Mouse (Mus musculus): ENCODE measurements around the gene Entpd5. TPM values are rescaled to one million over a fixed set of nuclear protein-coding genes. Genes with fewer than 3 reads are reported as not detected.
A peak's percentile ranks its signal among the peaks of the same experiment; 100 is the strongest.
"Not testable (repeated sequence)": the region's sequence is repeated elsewhere in the genome, so short reads cannot be mapped to it uniquely, and the experiment has no call there.

The Entpd5 gene
- total RNA-seq, 2 experiments from 2014 or later = 8.0 to 9.7 TPM

DNA sequence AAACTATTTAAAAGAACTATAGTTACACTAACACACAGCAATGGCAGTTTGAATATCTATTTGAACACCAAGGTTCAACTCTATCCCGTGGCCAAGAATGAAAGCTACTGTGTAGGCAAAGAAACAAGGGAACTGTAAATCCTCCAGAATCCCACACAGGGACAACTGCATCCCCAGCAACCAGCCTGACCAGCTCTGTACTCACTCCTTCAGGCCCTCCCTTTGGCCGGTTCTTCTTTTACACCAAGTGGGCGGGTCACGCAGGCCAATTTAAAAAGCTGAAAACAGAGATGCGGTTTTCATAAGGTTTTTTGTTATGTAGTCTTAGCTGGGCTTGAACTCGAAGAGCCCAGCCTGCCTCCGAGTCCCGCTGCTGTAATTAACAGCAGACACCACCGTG lies 9.7 kb downstream of the Entpd5 start:
- DNase-seq = no peak

DNA sequence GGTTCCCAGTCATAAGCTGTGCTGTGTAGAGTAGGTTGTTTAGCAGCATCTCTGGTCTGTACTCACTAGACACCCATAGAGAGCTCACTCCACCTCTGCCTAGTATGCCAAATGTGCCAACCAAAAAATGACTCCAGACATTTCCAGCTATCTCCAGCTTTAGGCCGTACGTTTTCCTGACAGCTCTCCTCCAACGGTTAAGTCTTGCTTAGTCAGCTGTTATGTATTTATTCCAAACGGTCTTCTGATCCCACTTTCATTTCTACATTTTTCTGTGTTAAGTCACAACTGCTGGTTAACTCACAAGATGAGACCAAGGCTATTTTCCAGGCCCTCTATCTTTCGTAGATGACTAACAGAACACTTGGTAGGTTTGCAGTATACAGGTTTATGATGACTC lies 10.2 kb downstream of the Entpd5 start:
- DNase-seq = no peak

DNA sequence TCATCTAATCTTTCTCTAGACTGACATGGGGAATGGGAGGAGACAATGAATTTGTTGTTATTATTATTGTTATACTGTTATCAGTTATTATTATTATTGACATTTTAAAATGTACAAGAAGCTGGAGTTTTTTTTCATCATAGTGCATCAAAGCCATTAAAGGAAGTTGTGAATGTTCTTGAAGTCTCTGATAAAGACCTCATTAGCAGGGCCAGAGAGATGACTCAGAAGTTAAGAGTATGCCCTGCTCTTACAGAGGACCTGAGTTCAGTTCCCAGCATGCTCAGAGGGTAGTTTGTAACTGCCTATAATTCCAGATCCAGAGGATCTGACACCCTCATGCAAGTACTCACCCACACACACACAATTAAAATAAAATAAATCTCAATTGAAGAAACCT lies 11.1 kb downstream of the Entpd5 start:
- DNase-seq = no peak

DNA sequence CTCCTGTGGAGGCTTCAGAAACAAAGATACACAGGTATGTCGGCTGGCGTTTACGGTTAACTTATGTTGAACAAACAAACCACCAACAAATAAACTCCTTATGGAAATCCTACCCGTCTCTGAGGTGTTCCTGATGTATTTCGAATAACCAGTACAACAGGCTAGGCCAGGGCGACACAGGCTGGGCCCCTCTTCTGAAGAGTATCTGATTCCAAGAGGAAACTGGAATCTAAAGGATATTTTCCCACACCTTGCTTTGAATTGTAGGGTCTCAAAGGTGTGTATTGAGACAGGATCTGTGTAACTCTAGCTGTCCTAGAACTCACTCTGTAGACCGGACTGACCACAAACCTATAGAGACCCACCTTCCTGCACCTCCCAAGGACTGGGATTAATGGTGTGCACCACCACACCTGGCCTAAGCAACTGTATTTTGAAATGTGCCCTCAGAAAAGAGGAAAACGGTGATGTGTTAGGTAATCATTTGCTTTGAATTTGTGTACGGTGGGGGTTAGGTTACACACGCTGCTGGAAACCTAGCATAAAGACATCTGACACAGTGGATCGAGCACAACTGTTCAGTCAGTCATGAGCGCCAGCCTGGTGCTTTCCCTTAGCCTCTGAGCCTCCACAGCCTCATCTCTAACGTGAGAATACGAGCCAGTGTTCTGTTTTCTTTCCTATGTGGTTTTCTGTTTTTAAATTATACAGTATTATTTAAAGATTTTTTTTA lies 11.7 kb downstream of the Entpd5 start:
- no peak for DNase-seq

DNA sequence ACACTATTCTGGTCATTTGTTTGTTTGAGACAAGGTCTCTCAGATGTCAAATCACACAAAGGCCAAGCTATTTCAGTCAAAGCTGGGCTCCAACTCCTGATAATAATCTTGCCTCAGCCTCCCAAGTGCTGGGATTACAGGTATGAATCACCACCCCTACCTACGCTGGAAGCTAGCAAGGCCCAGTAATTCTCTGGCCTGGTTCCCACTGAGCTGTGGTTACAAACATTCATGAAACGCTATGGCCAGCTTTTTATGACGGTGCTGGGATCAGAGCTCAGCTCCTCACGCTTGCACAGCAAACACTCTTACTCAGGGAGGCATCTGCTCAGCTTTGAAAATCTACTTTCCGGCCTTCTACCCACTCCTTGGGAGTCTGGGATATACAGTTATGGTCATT lies 15.0 kb downstream of the Entpd5 start:
- no peak for DNase-seq

DNA sequence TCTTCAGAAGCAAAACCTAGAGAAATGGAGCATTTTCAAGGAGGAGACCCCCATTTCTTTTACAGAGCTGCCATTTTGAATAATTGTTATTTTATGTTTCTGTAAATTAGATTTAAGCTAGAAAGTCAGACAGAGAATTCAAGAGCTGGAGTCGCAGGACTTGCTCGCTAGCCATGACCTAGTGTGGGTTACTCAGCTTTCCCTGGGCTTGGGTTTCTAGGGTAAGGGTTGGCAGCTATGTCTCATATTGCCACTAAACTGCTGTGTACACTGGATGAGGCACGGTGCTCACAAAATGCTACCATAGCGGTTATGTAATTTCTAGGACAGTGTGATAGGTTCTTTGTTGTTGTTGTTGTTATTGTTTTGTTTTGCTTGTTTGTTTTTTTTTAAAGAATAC lies 16.1 kb downstream of the Entpd5 start:
- DNase-seq = no peak

DNA sequence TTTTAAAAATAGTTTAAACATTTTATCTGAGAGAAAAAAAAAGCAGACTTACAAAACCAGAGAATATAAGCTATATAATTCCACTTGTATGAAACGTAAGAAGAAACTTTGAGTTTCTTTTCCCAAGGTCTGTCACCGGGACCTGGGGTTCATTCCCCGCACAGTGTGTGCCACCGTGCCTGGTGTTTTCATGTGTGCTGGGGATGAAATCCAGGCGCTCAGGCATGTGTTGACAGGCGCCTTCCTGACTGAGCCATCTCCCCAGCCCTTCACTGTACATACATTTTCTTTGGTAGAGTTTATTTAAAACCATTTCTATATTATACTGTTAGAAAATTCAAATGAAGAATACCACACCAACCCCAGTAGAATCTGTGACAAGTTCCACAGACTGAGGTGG lies 18.5 kb downstream of the Entpd5 start:
- DNase-seq = no peak

DNA sequence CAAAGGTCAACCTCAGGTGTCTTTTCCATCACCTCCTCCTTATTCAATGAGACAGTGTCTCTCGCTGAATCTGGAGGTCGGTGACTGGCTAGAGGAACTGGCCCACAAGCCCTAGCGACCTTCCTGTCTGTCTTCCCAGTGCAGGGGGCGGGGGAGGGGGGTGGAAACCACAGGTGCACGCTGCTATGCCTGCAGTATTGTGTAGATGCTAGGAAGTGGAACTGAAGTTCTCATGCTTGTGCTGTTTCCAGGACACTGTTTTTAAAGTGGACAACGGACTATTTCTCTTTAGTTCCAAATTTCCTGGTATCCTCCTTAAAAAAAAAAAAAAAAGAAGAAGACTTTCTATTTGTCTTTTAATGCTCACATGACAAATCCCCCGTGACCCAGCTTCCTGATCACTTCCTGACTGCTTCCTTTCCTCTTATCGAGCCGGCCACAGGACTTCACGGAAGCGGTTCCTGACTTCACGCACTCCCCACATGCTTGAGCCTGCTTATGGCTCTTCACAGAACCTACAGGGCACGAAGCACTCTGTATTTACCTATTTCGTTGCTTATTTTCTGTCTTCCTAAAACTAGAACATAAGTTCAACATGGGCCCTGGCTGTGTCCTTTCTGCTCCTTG lies 19.9 kb downstream of the Entpd5 start:
- no peak for DNase-seq

DNA sequence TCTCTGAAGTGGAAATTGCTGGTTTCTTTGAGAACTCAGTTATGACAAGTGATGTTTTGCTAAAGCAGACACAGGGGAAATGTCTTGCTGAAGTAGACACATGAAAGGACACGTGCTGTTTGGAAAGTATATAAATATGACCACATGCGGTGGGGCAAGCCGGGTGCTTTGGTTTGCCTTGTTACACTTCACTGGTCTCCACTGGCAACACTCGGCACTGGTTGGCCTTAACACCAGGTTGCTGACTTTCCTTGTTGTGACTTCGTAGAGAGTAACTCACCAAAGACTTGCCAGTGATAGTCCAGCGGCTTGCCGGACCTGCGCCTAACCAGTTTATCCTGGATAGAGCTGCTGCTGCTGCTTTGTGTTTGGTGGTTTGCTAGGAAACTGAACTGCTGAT lies 20.7 kb downstream of the Entpd5 start:
- no peak for DNase-seq

DNA sequence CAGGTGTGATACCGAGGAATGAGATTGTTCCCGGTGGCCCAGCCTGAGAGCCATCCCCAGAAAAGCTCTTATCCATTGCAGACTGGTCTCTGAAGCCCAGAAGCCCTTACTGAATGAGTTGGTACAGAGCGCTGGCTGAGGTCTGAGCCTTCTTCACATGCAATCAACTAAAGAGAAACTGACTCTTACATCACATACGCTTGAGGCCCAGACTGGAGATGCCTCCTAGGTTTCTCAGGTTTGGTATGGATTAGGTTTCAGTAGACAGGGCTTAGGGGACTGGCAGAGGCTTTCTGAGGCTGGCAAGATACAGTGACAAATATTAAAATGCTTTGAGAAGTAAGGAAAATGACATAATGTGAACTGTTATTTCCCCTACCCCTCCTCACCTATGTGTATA lies 23.4 kb downstream of the Entpd5 start:
- DNase-seq = no peak

DNA sequence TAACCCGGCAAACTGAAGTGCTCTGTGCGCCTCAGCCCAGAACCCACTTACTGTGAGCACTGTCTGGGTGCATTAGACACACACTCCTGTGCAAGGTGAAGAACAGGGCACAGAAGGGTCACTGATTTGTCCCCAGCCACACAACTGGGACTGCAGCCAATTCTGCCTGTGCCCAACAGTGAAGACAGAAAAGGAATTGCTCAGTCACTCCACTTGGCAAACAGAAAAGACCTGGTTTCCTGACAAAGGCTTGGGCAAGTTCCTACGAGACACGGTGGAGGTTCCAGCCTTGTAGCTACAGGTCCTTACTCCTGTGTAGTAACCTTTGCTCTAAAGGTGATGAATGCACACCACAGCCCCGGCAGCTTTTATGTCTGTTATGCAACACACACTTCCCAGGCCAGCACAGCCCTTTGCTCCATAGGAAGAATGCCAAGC lies 24.2 kb downstream of the Entpd5 start:
- DNase-seq = no peak

DNA sequence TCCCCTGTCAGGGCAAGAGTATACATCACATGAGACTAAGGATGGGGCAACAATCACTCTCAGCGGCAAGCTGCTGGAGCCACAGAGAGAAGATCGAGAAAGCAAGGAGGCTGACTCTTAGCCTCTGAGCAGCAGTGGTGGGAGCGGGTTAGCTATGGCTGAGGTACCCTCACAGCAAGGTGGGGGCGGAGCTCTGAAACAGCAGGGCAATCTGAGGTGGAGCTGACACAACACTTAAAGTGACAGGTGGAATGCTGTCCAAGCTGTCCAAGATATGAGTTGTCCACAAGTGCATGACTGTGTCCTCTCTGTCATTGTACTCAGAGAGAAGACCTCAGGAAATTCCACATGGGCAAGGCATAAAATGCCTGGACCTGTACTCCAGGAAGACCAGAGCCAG lies 26.5 kb downstream of the Entpd5 start:
- DNase-seq = no peak

DNA sequence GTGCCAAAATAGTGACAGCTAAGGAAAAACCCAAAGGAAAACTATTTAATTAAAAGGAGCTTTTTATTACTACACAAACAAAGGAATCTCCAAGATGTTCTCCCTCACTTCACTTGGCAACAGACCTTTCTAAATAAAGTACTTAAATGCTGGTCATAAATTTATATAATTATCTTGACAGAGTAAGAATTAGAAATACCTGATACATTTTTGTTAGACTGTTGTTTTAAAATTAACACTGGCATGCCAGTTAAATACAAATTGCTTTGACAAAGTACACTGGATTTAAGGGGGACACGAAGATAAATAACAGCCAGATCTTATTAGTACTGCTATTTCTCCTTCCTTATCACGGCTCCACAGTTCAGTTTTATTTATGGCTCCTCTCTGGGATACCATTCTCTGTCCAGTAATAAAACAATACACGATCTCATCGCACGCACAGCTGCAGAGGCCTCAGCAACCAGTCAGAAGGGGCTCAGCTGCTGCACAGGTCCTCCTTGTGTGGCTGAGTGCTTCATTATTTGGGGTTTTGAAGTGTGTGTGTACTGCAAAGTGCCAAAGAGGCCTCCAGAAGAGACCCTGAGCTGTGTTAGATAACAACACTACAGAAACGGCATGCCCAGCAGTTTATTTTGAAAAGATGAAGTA lies 34.9 kb downstream of the Entpd5 start:
- DNase-seq = no peak

DNA sequence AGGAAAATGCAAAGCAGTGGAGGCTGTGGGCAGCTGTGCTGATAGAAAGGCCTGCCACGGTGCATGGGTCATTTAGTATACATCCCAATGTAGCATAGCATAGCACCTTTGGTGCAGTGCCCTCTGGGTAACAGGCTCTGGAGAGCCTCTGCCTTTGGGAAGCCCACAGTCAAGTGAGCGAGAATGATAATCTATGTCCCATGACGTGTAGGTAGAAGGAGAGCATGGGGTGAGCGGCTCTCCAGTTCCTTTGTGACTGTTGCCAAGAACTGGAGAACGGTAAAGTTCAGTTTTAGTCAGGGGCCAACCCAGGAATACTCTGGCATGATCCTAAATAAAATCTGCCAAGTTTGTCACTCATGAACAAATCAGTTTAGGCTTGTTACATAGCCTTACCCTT lies 37.2 kb downstream of the Entpd5 start:
- no peak for DNase-seq

DNA sequence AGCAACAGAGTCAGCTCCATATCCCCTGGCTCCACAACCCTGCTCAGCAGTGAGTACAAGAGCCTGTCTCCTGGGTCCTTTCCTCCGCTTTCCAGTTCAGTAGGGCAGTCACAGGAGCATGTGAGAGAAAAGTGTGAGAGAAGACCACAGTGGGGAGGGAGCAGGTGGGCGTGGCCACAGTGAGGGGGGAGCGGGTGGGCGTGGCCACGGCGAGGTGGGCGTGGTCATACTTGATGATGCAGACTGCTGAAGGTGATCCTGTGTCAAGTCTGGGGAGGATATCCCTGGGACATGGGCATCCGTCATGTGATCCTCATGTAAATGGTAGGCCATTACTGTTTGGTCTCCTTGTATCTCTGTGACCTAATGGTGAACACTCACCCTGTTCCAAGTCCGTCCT lies 41.9 kb downstream of the Entpd5 start:
- DNase-seq = no peak

DNA sequence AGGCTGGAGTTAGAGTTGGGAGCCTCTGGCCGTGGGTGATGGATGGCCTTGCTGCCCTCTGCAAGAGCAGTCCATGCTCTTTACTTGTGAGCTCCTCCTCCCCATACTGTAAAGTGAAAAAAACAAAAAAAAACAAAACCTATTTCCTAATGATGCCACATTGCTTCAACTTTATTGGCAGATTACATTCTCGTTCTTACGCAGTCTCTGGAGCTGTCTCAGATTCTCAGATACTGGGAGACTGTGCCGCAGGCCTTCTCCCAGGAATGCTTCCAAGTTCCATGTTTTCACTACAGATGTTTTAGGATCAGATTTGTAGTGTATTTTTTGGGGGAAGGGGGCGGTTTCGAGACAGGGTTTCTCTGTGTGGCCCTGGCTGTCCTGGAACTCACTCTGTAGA lies 43.7 kb downstream of the Entpd5 start:
- DNase-seq = no peak

DNA sequence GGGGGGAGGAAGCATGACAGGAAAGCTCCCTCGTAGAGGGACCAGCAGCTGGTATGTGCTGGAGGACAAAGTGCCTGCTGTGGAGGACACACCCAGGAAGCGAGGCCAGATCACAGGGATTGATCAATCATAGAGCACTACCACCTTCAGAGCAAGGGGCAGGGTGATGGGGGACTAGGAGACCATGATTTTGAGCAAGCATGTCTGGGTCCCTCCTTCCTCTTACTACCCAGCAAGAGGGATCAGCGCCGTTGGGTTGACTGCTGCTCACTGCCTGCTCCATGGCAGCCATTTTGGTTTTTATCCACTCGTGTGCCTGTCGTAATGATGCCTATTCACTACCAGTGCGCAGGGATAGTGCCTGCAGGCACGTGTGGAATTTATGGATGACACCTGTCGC lies 44.5 kb downstream of the Entpd5 start:
- no peak for DNase-seq

DNA sequence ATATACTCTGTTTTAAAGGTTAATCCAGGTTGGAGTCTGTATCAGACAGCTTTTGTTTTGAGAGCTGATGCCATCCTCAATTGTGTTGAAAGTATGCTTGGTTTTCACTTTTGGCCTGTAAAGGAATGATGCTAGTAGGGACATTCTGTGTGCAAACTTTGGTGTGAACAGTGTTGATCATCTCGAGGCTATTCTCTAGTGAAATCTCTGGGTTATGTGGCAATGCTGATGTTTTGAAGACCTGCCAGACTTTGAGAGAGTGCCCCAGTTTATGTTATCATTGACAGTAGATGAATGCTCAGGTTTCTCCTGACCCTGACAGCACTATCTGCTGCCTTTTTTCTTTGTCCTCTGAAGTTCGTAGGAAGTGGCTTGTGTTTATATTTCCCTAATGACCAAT lies 46.0 kb downstream of the Entpd5 start:
- no peak for DNase-seq

DNA sequence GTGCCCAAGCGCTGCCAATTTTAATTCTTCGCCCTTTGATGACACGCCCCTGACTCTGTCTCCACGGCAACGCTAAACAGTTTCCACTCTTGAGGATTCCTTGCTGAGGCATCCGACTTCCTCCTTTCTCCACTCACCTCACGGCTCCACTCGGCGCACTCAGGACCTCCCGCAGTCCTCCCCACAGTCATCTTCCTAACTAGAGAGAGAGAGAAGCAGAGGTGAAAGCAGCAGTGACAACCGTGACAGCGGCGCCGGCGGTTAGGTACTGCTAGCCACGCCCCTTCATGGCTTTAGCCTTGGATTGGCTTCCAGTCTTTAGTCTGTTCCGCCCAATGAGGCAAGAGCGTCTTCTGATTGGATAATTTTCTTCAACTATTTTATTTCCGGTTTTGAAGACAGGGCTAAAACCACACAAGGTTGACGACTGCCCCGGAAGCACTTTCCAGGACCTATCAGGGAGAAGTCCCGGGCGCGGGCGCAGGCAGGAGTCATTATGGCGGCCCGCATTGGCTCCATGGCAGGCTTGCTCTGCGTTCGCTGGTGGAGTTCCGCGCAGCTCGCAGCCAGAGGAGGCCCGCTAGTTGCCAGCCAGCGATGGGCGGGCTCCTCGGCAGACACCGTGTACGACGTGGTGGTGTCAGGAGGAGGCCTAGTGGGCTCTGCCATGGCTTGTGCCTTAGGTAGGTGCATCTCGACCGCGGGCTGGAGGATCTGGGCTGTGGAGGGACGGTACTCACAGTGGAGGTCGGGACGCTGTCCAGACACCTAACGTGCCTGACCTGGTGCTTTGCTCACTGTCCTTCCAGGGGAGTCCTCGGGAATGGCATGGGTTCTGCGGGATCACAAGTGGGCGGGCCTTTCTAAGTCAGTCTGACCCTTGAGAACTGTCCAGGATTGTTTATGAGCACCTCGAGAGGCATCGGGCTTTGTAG lies 47.0 kb downstream of the Entpd5 start, which contains the start of the genes Coq6 and Fam161b:
Coq6 (plus strand) TSS at position 103 of the 935 bp plus-strand sequence.
Fam161b (minus strand) TSS at position 279 of the 935 bp plus-strand sequence.
- peak; percentile 91 for DNase-seq

DNA sequence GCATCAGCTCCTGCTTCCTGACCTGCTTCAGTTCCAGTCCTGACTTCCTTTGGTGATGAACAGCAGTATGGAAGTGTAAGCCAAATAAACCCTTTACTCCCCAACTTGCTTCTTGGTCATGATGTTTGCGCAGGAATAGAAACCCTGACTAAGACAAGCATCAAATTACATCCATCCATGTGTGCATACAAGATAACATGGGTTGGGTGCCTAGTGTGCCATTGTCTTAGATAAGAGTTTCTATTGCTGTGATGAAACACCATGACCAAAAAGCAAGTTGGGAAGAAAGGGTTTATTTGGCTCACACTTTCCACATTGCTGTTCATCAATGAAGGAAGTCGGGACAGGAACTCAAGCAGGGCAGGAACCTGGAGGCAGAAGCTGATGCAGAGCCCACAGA lies 50.1 kb downstream of the Entpd5 start:
- DNase-seq = not testable (repeated sequence)

DNA sequence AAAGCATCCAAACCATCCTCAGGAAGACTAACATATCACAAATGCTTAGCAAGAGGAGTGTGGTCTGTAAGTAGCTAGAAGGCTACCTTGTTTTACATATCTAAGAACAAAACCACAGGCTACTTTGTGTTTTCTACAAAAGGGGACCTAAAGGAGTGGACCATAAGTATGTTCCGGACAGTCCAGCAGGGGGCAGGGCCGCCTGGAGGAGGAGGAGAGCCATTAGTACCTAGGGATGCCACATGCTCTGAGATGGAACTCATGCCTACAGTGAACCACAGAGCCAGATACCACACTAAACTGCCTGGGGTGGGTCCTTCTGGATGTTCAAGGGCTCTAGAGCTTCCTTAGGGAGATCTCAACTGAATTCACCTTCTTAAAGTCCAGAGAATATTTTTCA lies 61.6 kb downstream of the Entpd5 start:
- DNase-seq = peak; percentile 15

DNA sequence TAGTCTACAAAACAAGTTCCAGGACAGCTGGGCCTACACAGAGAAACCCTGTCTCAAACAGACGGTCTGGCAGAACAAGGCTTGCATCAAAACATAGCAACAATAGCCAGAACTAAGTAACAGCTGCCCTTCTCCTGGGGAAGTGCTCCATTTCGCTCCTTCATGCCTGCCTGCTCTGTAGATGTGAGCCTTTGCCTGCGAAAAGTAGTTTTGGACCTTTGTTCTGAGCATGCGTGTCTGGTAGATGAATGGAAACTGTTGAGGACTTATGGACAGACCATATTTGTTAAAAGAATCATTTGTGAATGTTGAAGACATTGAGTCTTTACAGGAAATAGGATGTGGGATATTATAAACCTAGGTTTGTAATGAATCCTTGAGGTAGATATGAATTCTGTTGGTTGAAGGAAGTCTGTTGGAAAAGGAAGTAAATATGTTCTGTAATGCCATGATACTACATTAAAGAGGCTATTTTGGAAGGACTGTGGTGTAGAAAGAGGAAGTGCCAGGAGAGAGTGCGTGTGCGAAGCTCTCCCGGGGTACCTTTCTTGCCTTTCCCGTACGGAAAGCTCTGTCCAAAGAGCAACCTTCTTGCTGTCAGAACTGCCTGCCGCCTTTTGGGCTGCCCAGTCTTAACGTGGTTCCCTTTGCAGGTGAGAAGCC lies 71.7 kb downstream of the Entpd5 start:
- DNase-seq = no peak
